In genomic region chr13:55069719-55070118, GRCm38 (mm10) we compare ENCODE assay signal across 16 mouse cellular contexts.
"Had no signal": no experiment of that assay in that cellular context is flagged by ENCODE, and none has a peak within 500 bp of the region (broad histone marks: within the 10 kb centered on the region; RNA-seq: fewer than 3 reads in every experiment).

No protein-coding gene starts in this region.

- H3K27ac ChIP-seq: intestine, embryonic 15.5 days; layer of hippocampus, adult 2 months; limb, embryonic 13.5 days; liver, embryonic 14.5 days; lung, embryonic 15.5 days; midbrain, embryonic 10.5 days; midbrain, embryonic 15.5 days; neural tube, embryonic 12.5 days had no signal

- H3K4me3 ChIP-seq: intestine, embryonic 15.5 days; layer of hippocampus, adult 2 months; limb, embryonic 13.5 days; lung, embryonic 15.5 days; midbrain, embryonic 10.5 days; midbrain, embryonic 15.5 days; neural tube, embryonic 12.5 days had no signal

- H3K27me3 ChIP-seq: intestine, embryonic 15.5 days; limb, embryonic 13.5 days; lung, embryonic 15.5 days; midbrain, embryonic 15.5 days; neural tube, embryonic 12.5 days had no signal

- H3K4me1 ChIP-seq: intestine, embryonic 15.5 days; limb, embryonic 13.5 days; lung, embryonic 15.5 days; midbrain, embryonic 10.5 days; midbrain, embryonic 15.5 days; neural tube, embryonic 12.5 days had no signal

- DNase-seq: kidney, adult 18-20 months; kidney, postnatal 10 days; kidney, postnatal 4 days; left cerebral cortex, postnatal 4 days; right cerebral cortex, postnatal 4 days; spleen, adult 18-20 months; thymus, adult 18-20 months; thymus, postnatal 14 days had no signal
